Mouse (Mus musculus) intestine, embryonic 14.5 days (tissue): ENCODE results near the gene Ccdc157. TPM values are rescaled to one million over a fixed set of nuclear protein-coding genes. Genes with fewer than 3 reads are reported as not detected.
"Not testable (repeated sequence)": the region's sequence is repeated elsewhere in the genome, so short reads cannot be mapped to it uniquely, and the experiment has no call there.

ENCODE experiments used
- ATAC-seq: fragments of 200-750 bp; cut with Nextera tagmentation; replicated peaks from 2 replicates; pipeline ENCODE4 v1.8.0; 2017; ENCODE audit warnings: low read depth, moderate number of reproducible peaks, moderate TSS enrichment, moderate library complexity; ENCODE audit not compliant: low FRiP score, low TSS enrichment
- DNase-seq: peaks from one replicate; pipeline ENCODE4 v3.0.0-alpha.2; 2018; ENCODE audit warnings: low spot score
- H3K27ac ChIP-seq: fragments of 300-500 bp; sonication (generic); 2 replicates; pipeline ENCODE4 v1.5.1; 2014; ENCODE audit warnings: low read depth, mild to moderate bottlenecking, control low read depth
- H3K27me3 ChIP-seq: fragments of 300-500 bp; sonication (generic); replicated peaks from 2 replicates; pipeline ENCODE4 v1.6.1; 2014; ENCODE audit warnings: low read length, control low read depth; ENCODE audit not compliant: control insufficient read depth, insufficient read depth
- H3K36me3 ChIP-seq: fragments of 300-500 bp; sonication (generic); 2 replicates; pipeline ENCODE4 v1.6.1; 2014; ENCODE audit warnings: low read length, control low read depth; ENCODE audit not compliant: control insufficient read depth, insufficient read depth
- H3K4me1 ChIP-seq: fragments of 300-500 bp; sonication (generic); replicated peaks from 2 replicates; pipeline ENCODE4 v1.6.1; 2014; ENCODE audit warnings: low read length, control low read depth, mixed read lengths; ENCODE audit not compliant: control insufficient read depth, insufficient read depth
- H3K4me2 ChIP-seq: fragments of 300-500 bp; sonication (generic); 2 replicates; pipeline ENCODE4 v1.6.1; 2014; ENCODE audit warnings: low read length
- H3K4me3 ChIP-seq: fragments of 300-500 bp; sonication (generic); 2 replicates; pipeline ENCODE4 v1.5.1; 2014; ENCODE audit warnings: low read depth, low read length, control low read depth, mixed read lengths
- H3K9ac ChIP-seq: fragments of 300-500 bp; sonication (generic); 2 replicates; pipeline ENCODE4 v1.6.1; 2014; ENCODE audit warnings: mild to moderate bottlenecking, low read length
- H3K9me3 ChIP-seq: fragments of 300-500 bp; sonication (generic); 2 replicates; pipeline ENCODE4 v1.6.1; 2016; ENCODE audit warnings: low read length, control low read depth; ENCODE audit not compliant: control insufficient read depth
- WGBS: fragments of 180-500 bp; shearing (Covaris S2); extraction: QIAGEN DNeasy Blood & Tissue Kit; methylation state at CpG from one replicate; pipeline ENCODE4 v1.1.7; 2014; 5-methylcytosine and 5-hydroxymethylcytosine counted together
- polyA plus RNA-seq: library from polyadenylated mRNA; unstranded; fragments of >200 nt; fragmentation: Nextera tagmentation; extraction: Ambion mirVana; gene quantifications from 2 replicates; pipeline ENCODE4 v1.2.1, GENCODE M21; 2014

The Ccdc157 gene
- polyA plus RNA-seq, 1 experiment from 2014 or later: 3.0 TPM

- Histone ChIP-seq H3K9ac (peak within 1 kb of the TSS; percentile 83), H3K27me3 (no peaks in the 10 kb centered on the region), H3K4me1 (peaks cover 10% of the 10 kb centered on the region), H3K4me2 (peak within 1 kb of the TSS; percentile 77), H3K36me3 (peaks cover 17% of the 10 kb centered on the region), H3K27ac (no peak within 1 kb of the TSS), H3K4me3 (peak within 1 kb of the TSS; percentile 81), H3K9me3 (no peaks in the 10 kb centered on the region)
- DNase-seq: peak; percentile 93
- WGBS: under 1% methylated on average over 65 of the region's 71 CpGs
- peak; percentile 98 for ATAC-seq
These were observed 26.6 kb upstream of the Ccdc157 start, which contains the start of gene Tbc1d10a for GRCm38 (mm10) chr11:4186486-4187317. Tbc1d10a (plus strand) TSS chr11:4186789.

DNA sequence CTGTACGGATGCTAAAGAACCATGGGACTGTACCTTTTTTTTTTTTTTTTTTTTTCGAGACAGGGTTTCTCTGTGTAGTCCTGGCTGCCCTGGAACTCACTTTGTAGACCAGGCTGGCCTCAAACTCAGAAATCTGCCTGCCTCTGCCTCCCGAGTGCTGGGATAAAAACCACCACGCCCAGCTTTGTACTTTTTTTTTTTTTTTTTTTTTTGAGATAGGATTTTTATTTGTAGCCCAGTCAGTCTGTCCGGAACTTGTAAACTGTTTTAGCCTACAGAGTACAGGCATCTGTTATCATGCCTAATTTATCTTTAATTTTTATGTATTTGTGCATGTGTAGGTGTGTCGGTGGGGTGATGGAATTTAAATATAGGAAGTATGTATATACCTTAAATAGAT, 25.4 kb upstream of the Ccdc157 start:
- not testable (repeated sequence) for DNase-seq, H3K9ac ChIP-seq, H3K9me3 ChIP-seq, H3K4me3 ChIP-seq, H3K4me2 ChIP-seq, H3K27ac ChIP-seq, ATAC-seq, H3K27me3 ChIP-seq, H3K4me1 ChIP-seq
- 88% methylated on average over 6 of the region's 6 CpGs for WGBS
- peaks cover 25% of the 10 kb centered on the region for H3K36me3 ChIP-seq

GRCm38 (mm10) chr11:4184251-4184952, 24.3 kb upstream of the Ccdc157 start:
- ATAC-seq (no peak), DNase-seq (no peak)
- Histone ChIP-seq H3K4me3 (no peak overlapping the region), H3K4me1 (peaks cover 10% of the 10 kb centered on the region), H3K4me2 (no peak overlapping the region), H3K36me3 (peaks cover 36% of the 10 kb centered on the region), H3K27me3 (no peaks in the 10 kb centered on the region), H3K9me3 (no peaks in the 10 kb centered on the region), H3K9ac (no peak overlapping the region), H3K27ac (no peak overlapping the region)
- WGBS: 64% methylated on average over 4 of the region's 4 CpGs

GRCm38 (mm10) chr11:4183511-4183910, 23.4 kb upstream of the Ccdc157 start:
- H3K9ac ChIP-seq: no peak overlapping the region
- peaks cover 44% of the 10 kb centered on the region for H3K36me3 ChIP-seq
- no peak overlapping the region for H3K27ac ChIP-seq
- DNase-seq: no peak
- H3K4me3 ChIP-seq: no peak overlapping the region
- H3K4me1 ChIP-seq: peaks cover 10% of the 10 kb centered on the region
- H3K27me3 ChIP-seq: no peaks in the 10 kb centered on the region
- H3K9me3 ChIP-seq: no peaks in the 10 kb centered on the region
- H3K4me2 ChIP-seq: no peak overlapping the region
- ATAC-seq: no peak

DNA sequence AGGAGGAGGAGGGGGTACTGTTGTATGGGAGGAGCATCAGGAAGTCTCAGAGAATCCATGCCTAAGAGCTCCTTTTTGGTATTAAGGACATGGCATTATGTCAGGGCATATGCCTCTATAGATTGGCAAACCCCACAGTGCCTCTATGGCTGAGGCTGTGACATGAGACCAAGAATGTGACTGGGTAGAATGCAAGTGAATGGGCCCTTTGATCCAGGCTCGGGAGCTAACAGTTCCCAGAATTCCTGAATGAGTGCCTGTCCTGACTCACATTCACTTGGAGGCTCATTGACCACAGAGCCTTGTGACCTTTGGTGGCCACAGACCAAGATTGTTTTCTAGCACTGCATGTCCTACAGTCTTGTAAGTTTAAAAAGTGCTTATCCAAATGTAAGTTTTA, 22.0 kb upstream of the Ccdc157 start:
- peaks cover 59% of the 10 kb centered on the region for H3K36me3 ChIP-seq

GRCm38 (mm10) chr11:4177716-4178115, 17.6 kb upstream of the Ccdc157 start:
- no peaks in the 10 kb centered on the region for H3K9me3 ChIP-seq
- no peaks in the 10 kb centered on the region for H3K4me1 ChIP-seq
- DNase-seq: no peak
- H3K27ac ChIP-seq: no peak overlapping the region
- no peak for ATAC-seq
- H3K36me3 ChIP-seq: peaks cover 97% of the 10 kb centered on the region
- WGBS: 81% methylated on average over 4 of the region's 4 CpGs
- H3K4me3 ChIP-seq: no peak overlapping the region
- no peak overlapping the region for H3K9ac ChIP-seq
- H3K4me2 ChIP-seq: no peak overlapping the region
- no peaks in the 10 kb centered on the region for H3K27me3 ChIP-seq

More for the DNA sequence above, 22.0 kb upstream of the Ccdc157 start:
- Histone ChIP-seq H3K4me2 (no peak overlapping the region), H3K4me1 (no peaks in the 10 kb centered on the region), H3K27me3 (no peaks in the 10 kb centered on the region), H3K27ac (no peak overlapping the region), H3K4me3 (no peak overlapping the region), H3K9ac (no peak overlapping the region), H3K9me3 (no peaks in the 10 kb centered on the region)
- DNase-seq: no peak
- 35% methylated on average over 1 of the region's 1 CpGs for WGBS
- no peak for ATAC-seq

DNA sequence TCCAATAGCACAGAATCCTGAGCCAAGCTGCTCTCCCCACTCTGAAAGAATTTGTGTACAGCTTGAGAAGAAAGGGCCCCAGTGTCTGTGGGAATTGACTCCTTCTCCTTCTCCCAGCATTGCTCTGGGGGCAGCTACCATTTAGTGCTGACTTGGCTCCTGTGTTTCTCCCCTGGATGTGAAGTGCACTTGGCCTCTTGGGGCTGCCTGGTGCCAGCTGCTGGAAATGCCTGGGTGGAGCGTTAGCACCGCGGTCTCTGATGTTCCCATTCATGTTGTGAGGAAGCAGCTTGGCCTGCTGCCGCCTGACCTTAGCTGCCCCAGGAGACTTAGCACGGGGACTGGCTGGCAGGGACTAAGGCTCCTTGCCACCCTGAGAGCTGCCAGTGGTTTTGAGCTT, 14.5 kb upstream of the Ccdc157 start:
- Histone ChIP-seq H3K36me3 (peaks cover 99% of the 10 kb centered on the region), H3K4me1 (no peaks in the 10 kb centered on the region), H3K4me2 (no peak overlapping the region), H3K9ac (no peak overlapping the region), H3K9me3 (no peaks in the 10 kb centered on the region), H3K27me3 (no peaks in the 10 kb centered on the region), H3K27ac (no peak overlapping the region), H3K4me3 (no peak overlapping the region)
- ATAC-seq (no peak), DNase-seq (no peak)
- WGBS: 87% methylated on average over 5 of the region's 5 CpGs

GRCm38 (mm10) chr11:4166467-4167090, 6.5 kb upstream of the Ccdc157 start:
- Histone ChIP-seq H3K27ac (no peak overlapping the region), H3K4me2 (no peak overlapping the region), H3K4me3 (no peak overlapping the region), H3K9me3 (no peaks in the 10 kb centered on the region), H3K4me1 (peaks cover 4% of the 10 kb centered on the region), H3K9ac (no peak overlapping the region), H3K36me3 (peaks cover 99% of the 10 kb centered on the region), H3K27me3 (no peaks in the 10 kb centered on the region)
- ATAC-seq: no peak
- 81% methylated on average over 7 of the region's 7 CpGs for WGBS
- no peak for DNase-seq
